Mouse (Mus musculus) liver, embryonic 14.5 days (tissue): Measurements from ENCODE around the gene Tmigd1. TPM values are rescaled to one million over a fixed set of nuclear protein-coding genes. Genes with fewer than 3 reads are reported as not detected.

ENCODE experiments used
- ATAC-seq: fragments of 200-750 bp; cut with Nextera tagmentation; 2 replicates; pipeline ENCODE4 v1.8.0; 2017; ENCODE audit warnings: moderate number of reproducible peaks, mild to moderate bottlenecking, moderate library complexity; ENCODE audit not compliant: insufficient read depth
- DNase-seq, 3 experiments: peaks; one replicate each; pipeline ENCODE4 v3.0.0-alpha.2; 2012 to 2013; ENCODE audit warnings: low read depth in 3 of 3, low spot score in 3 of 3
- H3K27ac ChIP-seq: fragments of 300-500 bp; sonication (generic); 2 replicates; pipeline ENCODE4 v1.5.1; 2014; ENCODE audit warnings: moderate library complexity, mild to moderate bottlenecking, control low read depth, inconsistent platforms
- H3K27me3 ChIP-seq: fragments of 300-500 bp; sonication (generic); 2 replicates; pipeline ENCODE4 v1.6.1; 2014; ENCODE audit warnings: mild to moderate bottlenecking, low read length, moderate library complexity; ENCODE audit not compliant: control insufficient read depth, insufficient read depth
- H3K36me3 ChIP-seq: fragments of 300-500 bp; sonication (generic); replicated peaks from 2 replicates; pipeline ENCODE4 v1.6.1; 2014; ENCODE audit warnings: low read depth; ENCODE audit not compliant: control insufficient read depth, insufficient read depth
- H3K4me1 ChIP-seq, 2 experiments: fragments of 200-500 bp in 1 of 2; fragments of 300-500 bp in 1 of 2; sonication (generic) in 1 of 2; replicated peaks; 2 replicates each; pipeline ENCODE4 v1.6.1; 2012 to 2014; ENCODE audit warnings: antibody characterized with exemption in 1 of 2, inconsistent platforms in 1 of 2, low read length in 1 of 2; ENCODE audit not compliant: control insufficient read depth in 2 of 2, insufficient read depth in 2 of 2
- H3K4me2 ChIP-seq: fragments of 300-500 bp; sonication (generic); 2 replicates; pipeline ENCODE4 v1.6.1; 2014; ENCODE audit warnings: low read depth, mild to moderate bottlenecking, control low read depth, moderate library complexity
- H3K4me3 ChIP-seq, 2 experiments: fragments of 200-500 bp in 1 of 2; fragments of 300-500 bp in 1 of 2; sonication (generic) in 1 of 2; 2 replicates each; pipeline ENCODE4 v1.5.1; 2012 to 2014; ENCODE audit warnings: low read depth in 2 of 2, low read length in 2 of 2, mild to moderate bottlenecking in 2 of 2, control low read depth in 1 of 2, inconsistent platforms in 1 of 2, moderate library complexity in 1 of 2; ENCODE audit not compliant: insufficient read depth in 1 of 2
- H3K9ac ChIP-seq: fragments of 300-500 bp; sonication (generic); replicated peaks from 2 replicates; pipeline ENCODE4 v1.6.1; 2014; ENCODE audit warnings: mild to moderate bottlenecking, control low read depth, moderate library complexity
- H3K9me3 ChIP-seq: fragments of 300-500 bp; sonication (generic); 2 replicates; pipeline ENCODE4 v1.6.1; 2016; ENCODE audit warnings: low read length, mixed read lengths; ENCODE audit not compliant: control insufficient read depth
- CTCF ChIP-seq: IDR thresholded peaks from 2 replicates; pipeline ENCODE4 v1.5.1; 2016; ENCODE audit warnings: antibody characterized with exemption, low read depth, control low read depth
- EP300 ChIP-seq: IDR thresholded peaks from 2 replicates; pipeline ENCODE4 v1.6.1; 2016; ENCODE audit warnings: antibody characterized with exemption, low read depth
- WGBS: fragments of 180-500 bp; shearing (Covaris S2); extraction: QIAGEN DNeasy Blood & Tissue Kit; methylation state at CpG from one replicate; pipeline ENCODE4 v1.1.7; 2014; ENCODE audit not compliant: insufficient replicate concordance; 5-methylcytosine and 5-hydroxymethylcytosine counted together
- polyA plus RNA-seq, 2 experiments: library from polyadenylated mRNA; depleted of rRNA in 1 of 2; stranded (reverse) in 1 of 2; unstranded in 1 of 2; fragments of >200 nt; fragmentation: Nextera tagmentation in 1 of 2; extraction: Ambion mirVana in 1 of 2; gene quantifications; 2 replicates each; pipeline versions ENCODE4 v1.2.1 to v1.2.3; 2012 to 2014

Tmigd1 gene
- polyA plus RNA-seq, 2 experiments, result not detected

- DNase-seq (no peak), ATAC-seq (no peak)
- no peak for TF ChIP-seq EP300
- no peak for TF ChIP-seq CTCF
- peaks cover 8 to 11% of the 10 kb centered on the region in 2 experiments for H3K4me1 ChIP-seq
- H3K27ac ChIP-seq, result peak overlapping the region; percentile 5; the same call in 1 of the 2 replicates
- H3K4me2 ChIP-seq, result peak overlapping the region; percentile 79
- no peaks in the 10 kb centered on the region for H3K27me3 ChIP-seq
- H3K4me3 ChIP-seq, result peak overlapping the region in 1 of 2 experiments; percentile 96; a peak in 2 of 4 replicates
- H3K9me3 ChIP-seq, result no peaks in the 10 kb centered on the region
- whole genome bisulfite sequencing, result 56% methylated on average over 6 of the region's 6 CpGs
- no peaks in the 10 kb centered on the region for H3K36me3 ChIP-seq
- H3K9ac ChIP-seq, result peak overlapping the region; percentile 91
Measured at GRCm38 (mm10) chr11:76944839-76945238, 42.9 kb downstream of the Tmigd1 start.

GRCm38 (mm10) chr11:76945386-76946202 is 43.6 kb downstream of the Tmigd1 start:
- under 1% methylated on average over 58 of the region's 58 CpGs for WGBS
- Histone ChIP-seq H3K4me2 (peak overlapping the region; percentile 79), H3K4me3 (peak overlapping the region; percentile 96 to 98), H3K9ac (peak overlapping the region; percentile 91), H3K36me3 (no peaks in the 10 kb centered on the region), H3K9me3 (no peaks in the 10 kb centered on the region), H3K4me1 (peaks cover 8 to 11% of the 10 kb centered on the region in 2 experiments), H3K27ac (peak overlapping the region; percentile 25), H3K27me3 (no peaks in the 10 kb centered on the region)
- TF ChIP-seq EP300, result 0 out of 2 replicates have a peak, but pooled peaks have one; percentile 30
- no peak for TF ChIP-seq CTCF
- DNase-seq (peak; percentile 72 to 76 (median 76)), ATAC-seq (peak; percentile 95)

DNA sequence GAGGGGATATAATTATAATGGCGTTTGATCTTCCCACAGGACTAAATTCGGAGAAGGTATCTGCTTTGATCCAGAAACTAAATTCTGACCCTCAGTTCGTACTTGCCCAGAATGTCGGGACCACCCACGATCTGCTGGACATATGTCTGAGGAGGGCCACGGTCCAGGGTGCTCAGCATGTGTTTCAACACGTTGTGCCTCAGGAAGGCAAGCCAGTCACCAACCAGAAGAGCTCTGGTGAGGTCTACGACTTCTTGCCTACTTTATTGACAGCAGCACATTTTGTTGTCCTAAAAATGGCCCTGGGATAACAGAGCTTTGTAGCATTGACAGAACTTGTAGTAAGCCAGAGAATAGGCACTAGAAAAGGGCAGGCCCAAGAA is 44.2 kb downstream of the Tmigd1 start:
- no peak for ATAC-seq
- peak overlapping the region; percentile 96 to 98 for H3K4me3 ChIP-seq
- no peak for DNase-seq
- peak overlapping the region; percentile 79 for H3K4me2 ChIP-seq
- peak overlapping the region; percentile 91 for H3K9ac ChIP-seq
- H3K36me3 ChIP-seq, result peaks cover 5% of the 10 kb centered on the region
- peak overlapping the region; percentile 17; the same call in 1 of the 2 replicates for H3K27ac ChIP-seq
- no peaks in the 10 kb centered on the region for H3K9me3 ChIP-seq
- no peaks in the 10 kb centered on the region for H3K27me3 ChIP-seq
- no peak for TF ChIP-seq EP300
- no peak for TF ChIP-seq CTCF
- 4% methylated on average over 8 of the region's 8 CpGs for WGBS
- H3K4me1 ChIP-seq, result peaks cover 8 to 11% of the 10 kb centered on the region in 2 experiments

DNA sequence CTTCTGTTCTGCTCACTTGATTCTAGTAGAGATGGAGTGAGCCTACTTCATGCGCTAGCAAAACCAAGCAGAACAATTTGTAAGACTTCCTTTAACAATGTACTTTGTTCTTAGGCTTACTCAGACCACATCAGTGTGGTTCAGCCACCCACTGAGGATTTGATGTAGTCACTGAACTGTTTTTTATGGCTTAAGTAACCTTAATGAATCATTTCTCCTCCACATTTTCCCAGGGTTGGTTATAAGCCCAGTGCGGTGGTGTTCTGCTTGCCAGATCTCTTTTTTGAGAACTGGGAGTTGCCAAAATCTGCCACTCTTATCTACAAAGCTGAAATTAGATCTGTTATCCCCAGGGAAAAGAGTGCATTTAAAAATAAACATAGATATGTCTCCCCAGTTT is 51.6 kb downstream of the Tmigd1 start:
- Histone ChIP-seq H3K4me2 (no peak overlapping the region), H3K4me1 (no peaks in the 10 kb centered on the region), H3K27me3 (no peaks in the 10 kb centered on the region), H3K9ac (no peak overlapping the region), H3K36me3 (peaks cover 20% of the 10 kb centered on the region), H3K4me3 (no peak overlapping the region), H3K27ac (no peak overlapping the region), H3K9me3 (no peaks in the 10 kb centered on the region)
- TF ChIP-seq EP300 (no peak), CTCF (no peak)
- DNase-seq (no peak), ATAC-seq (no peak)
- 85% methylated on average over 2 of the region's 2 CpGs for WGBS

DNA sequence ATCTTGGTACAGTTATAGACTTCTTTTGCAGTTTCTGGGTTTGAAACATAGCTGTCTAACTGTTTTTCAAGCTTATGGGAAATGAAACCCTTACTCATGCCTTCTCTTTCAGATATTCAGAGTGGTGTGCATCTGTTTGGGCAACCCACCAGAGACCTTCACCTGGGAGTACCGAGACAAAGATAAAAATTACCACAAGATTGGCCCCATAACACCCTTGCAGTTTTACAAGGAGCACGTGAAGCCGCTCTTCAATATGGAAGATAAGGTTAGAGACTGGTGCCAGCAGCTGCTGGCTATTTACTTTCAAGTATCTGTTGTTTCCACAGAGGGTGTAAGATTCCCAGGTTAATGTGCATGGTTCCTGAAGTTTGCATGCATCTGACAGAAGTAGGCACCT is 63.7 kb downstream of the Tmigd1 start:
- WGBS, result 75% methylated on average over 3 of the region's 3 CpGs
- H3K36me3 ChIP-seq, result peaks cover 19% of the 10 kb centered on the region
- ATAC-seq, result no peak
- H3K4me1 ChIP-seq, result no peaks in the 10 kb centered on the region
- H3K9me3 ChIP-seq, result no peaks in the 10 kb centered on the region
- no peak overlapping the region for H3K4me3 ChIP-seq
- no peak overlapping the region for H3K9ac ChIP-seq
- H3K27ac ChIP-seq, result no peak overlapping the region
- no peak for TF ChIP-seq EP300
- no peak for TF ChIP-seq CTCF
- no peak overlapping the region for H3K4me2 ChIP-seq
- no peaks in the 10 kb centered on the region for H3K27me3 ChIP-seq
- DNase-seq, result no peak

Other genes starting within 250 kb of the Tmigd1 start
- not detected in 2 replicates for gene Bhlha9, start 229.7 kb upstream of the Tmigd1 start, polyA plus RNA-seq (2012; rRNA removed)
- not detected in 2 replicates for gene Bhlha9, start 229.7 kb upstream of the Tmigd1 start, polyA plus RNA-seq (2014; fragmentation: Nextera tagmentation; extraction: Ambion mirVana)
- gene Trarg1, start 222.4 kb upstream of the Tmigd1 start, polyA plus RNA-seq (2012; rRNA removed), result not detected in 2 replicates
- gene Trarg1, start 222.4 kb upstream of the Tmigd1 start, polyA plus RNA-seq (2014; fragmentation: Nextera tagmentation; extraction: Ambion mirVana), result not detected in 2 replicates
- gene Gosr1, start 138.6 kb upstream of the Tmigd1 start, polyA plus RNA-seq (2012; rRNA removed), result 5.9 and 6.4 TPM in 2 replicates
- gene Gosr1, start 138.6 kb upstream of the Tmigd1 start, polyA plus RNA-seq (2014; fragmentation: Nextera tagmentation; extraction: Ambion mirVana), result 12.3 and 15.8 TPM in 2 replicates
- 5.9 and 7.2 TPM in 2 replicates for gene Cpd, start 55.1 kb upstream of the Tmigd1 start, polyA plus RNA-seq (2012; rRNA removed)
- 8.2 and 8.5 TPM in 2 replicates for gene Cpd, start 55.1 kb upstream of the Tmigd1 start, polyA plus RNA-seq (2014; fragmentation: Nextera tagmentation; extraction: Ambion mirVana)
- 10.3 and 16.2 TPM in 2 replicates for gene Blmh, start 22.6 kb downstream of the Tmigd1 start, polyA plus RNA-seq (2012; rRNA removed)
- 34.7 and 37.1 TPM in 2 replicates for gene Blmh, start 22.6 kb downstream of the Tmigd1 start, polyA plus RNA-seq (2014; fragmentation: Nextera tagmentation; extraction: Ambion mirVana)
- gene Slc6a4, start 96.4 kb downstream of the Tmigd1 start, polyA plus RNA-seq (2012; rRNA removed), result 2.4 and 2.7 TPM in 2 replicates
- gene Slc6a4, start 96.4 kb downstream of the Tmigd1 start, polyA plus RNA-seq (2014; fragmentation: Nextera tagmentation; extraction: Ambion mirVana), result 1.6 and 3.0 TPM in 2 replicates
- 1.8 and 3.8 TPM in 2 replicates for gene Nsrp1, start 176.3 kb downstream of the Tmigd1 start, polyA plus RNA-seq (2012; rRNA removed)
- 22.9 and 23.5 TPM in 2 replicates for gene Nsrp1, start 176.3 kb downstream of the Tmigd1 start, polyA plus RNA-seq (2014; fragmentation: Nextera tagmentation; extraction: Ambion mirVana)